8 mouse cellular contexts compared by ENCODE assay signal in the genomic region with DNA sequence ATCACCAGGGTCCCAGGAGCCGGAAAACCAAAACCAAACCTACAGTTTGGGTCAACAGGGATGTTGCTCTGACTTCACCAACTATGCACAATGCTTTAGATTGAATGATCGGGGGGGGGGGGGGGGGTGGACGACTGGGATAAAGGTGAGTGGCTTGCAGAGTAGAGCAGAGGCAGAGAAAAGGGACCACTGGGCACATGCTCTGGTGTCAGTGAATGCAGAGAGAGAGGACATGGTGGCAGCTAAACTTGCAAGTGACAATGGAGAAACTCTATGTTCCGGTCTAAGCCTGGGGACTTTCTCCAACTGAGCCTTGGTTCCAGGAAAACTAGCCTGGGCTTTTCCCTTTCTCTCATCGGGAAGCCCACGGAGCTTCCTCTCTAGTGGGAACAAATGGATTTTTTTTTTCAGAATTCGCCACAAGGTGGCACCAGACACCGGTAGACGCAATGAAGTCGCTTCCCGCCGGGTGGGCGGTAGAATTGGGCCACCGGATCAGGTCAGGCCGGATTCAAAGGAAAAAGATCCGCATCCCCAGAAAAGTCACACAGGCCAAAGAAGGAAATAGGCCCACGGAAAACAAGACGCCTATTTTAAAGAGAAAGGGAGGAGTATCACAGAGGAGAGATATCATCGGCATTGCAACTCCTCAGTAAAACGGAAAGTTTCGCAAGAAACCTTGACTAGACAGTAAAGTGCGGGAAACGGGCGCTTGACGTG. TPM values are rescaled to one million over a fixed set of nuclear protein-coding genes. Genes with fewer than 3 reads are reported as not detected.
DNase-seq lines count a peak whose midpoint lies in the region; ATAC-seq and TF ChIP-seq lines count a peak whose summit lies in the region.

No protein-coding gene starts in this region.

- peak overlapping the region; percentile 63 for H3K4me2 ChIP-seq in forebrain, embryonic 13.5 days
- peak overlapping the region; percentile 47 for H3K4me2 ChIP-seq in neural tube, embryonic 14.5 days (ENCODE audit: low read depth, low read length)

- no peak for TF ChIP-seq POLR2A in thymus, adult 2 months (IDR thresholded peaks at IDR 0.05; ENCODE audit: control insufficient read depth, extremely low read depth, insufficient read depth, low read length, poor library complexity)

- 7% methylated on average over 24 of the region's 25 CpGs for WGBS in forebrain, embryonic 13.5 days
- WGBS in large intestine, adult 2 months, result 4% methylated on average over 25 of the region's 25 CpGs
- WGBS in neural tube, embryonic 14.5 days, result 9% methylated on average over 25 of the region's 25 CpGs
- WGBS in thymus, adult 2 months, result 5% methylated on average over 25 of the region's 25 CpGs

- TF ChIP-seq CTCF in thymus, adult 2 months (IDR thresholded peaks at IDR 0.05; ENCODE audit: borderline replicate concordance, control insufficient read depth, extremely low read depth, insufficient read depth, low read length, poor library complexity), result peak; percentile 92

- peaks cover 5% of the 10 kb centered on the region; the same call in 1 of the 2 replicates for H3K4me1 ChIP-seq in forebrain, embryonic 13.5 days
- H3K4me1 ChIP-seq in neural tube, embryonic 14.5 days (ENCODE audit: control insufficient read depth, insufficient read depth, low read length), result no peaks in the 10 kb centered on the region
- peaks cover 36% of the 10 kb centered on the region for H3K4me1 ChIP-seq in thymus, adult 2 months (replicated peaks; ENCODE audit: control insufficient read depth, insufficient read depth, low read length)

- peak; percentile 75 for DNase-seq in ES-CJ7 (ENCODE audit: low read depth, low spot score)
- DNase-seq in heart, postnatal 14 days, result peak; percentile 84 to 90
- peak; percentile 57 for DNase-seq in large intestine, adult 2 months (ENCODE audit: low read depth, low spot score)
- DNase-seq in lung, adult 18-20 months, result peak; percentile 70 to 85
- DNase-seq in thymus, adult 2 months, result peak; percentile 81

- H3K27me3 ChIP-seq in forebrain, embryonic 13.5 days, result no peaks in the 10 kb centered on the region
- no peaks in the 10 kb centered on the region for H3K27me3 ChIP-seq in neural tube, embryonic 14.5 days (ENCODE audit: control insufficient read depth, insufficient read depth, low read length)
- no peaks in the 10 kb centered on the region for H3K27me3 ChIP-seq in thymus, adult 2 months (ENCODE audit: control insufficient read depth, insufficient read depth, low read length)

- no peak overlapping the region for H3K27ac ChIP-seq in forebrain, embryonic 13.5 days
- H3K27ac ChIP-seq in neural tube, embryonic 14.5 days (ENCODE audit: low read depth, low read length), result no peak overlapping the region
- peak overlapping the region; percentile 73; the same call in 1 of the 2 replicates for H3K27ac ChIP-seq in thymus, adult 2 months (ENCODE audit: control insufficient read depth, insufficient read depth, low read length)

- peaks cover 13% of the 10 kb centered on the region; the same call in 1 of the 2 replicates for H3K36me3 ChIP-seq in forebrain, embryonic 13.5 days (ENCODE audit: poor library complexity, severe bottlenecking)
- H3K36me3 ChIP-seq in neural tube, embryonic 14.5 days (ENCODE audit: control insufficient read depth, insufficient read depth, low read length), result no peaks in the 10 kb centered on the region
- no peaks in the 10 kb centered on the region for H3K36me3 ChIP-seq in thymus, adult 2 months (ENCODE audit: control insufficient read depth, insufficient read depth, low read length)

- peak overlapping the region; percentile 35 for H3K4me3 ChIP-seq in forebrain, embryonic 13.5 days
- H3K4me3 ChIP-seq in neural tube, embryonic 14.5 days (ENCODE audit: low read depth, low read length), result peak overlapping the region; percentile 24; the same call in 1 of the 2 replicates
- H3K4me3 ChIP-seq in thymus, adult 2 months (ENCODE audit: control insufficient read depth, insufficient read depth, low read length), result peak overlapping the region; percentile 51

- H3K9me3 ChIP-seq in forebrain, embryonic 13.5 days (replicated peaks), result no peaks in the 10 kb centered on the region
- no peaks in the 10 kb centered on the region for H3K9me3 ChIP-seq in neural tube, embryonic 14.5 days (ENCODE audit: control insufficient read depth, low read length)

- intact Hi-C loops in heart, postnatal 14 days (cut with DNase I), result loop anchor here (1.0 to 5.0 kb wide), 5 partner anchors 39 to 703 kb away; partner anchors contain the start of gene Nck1

- peak overlapping the region; percentile 43 for H3K9ac ChIP-seq in forebrain, embryonic 13.5 days
- H3K9ac ChIP-seq in neural tube, embryonic 14.5 days (replicated peaks; ENCODE audit: low read depth, low read length), result no peak overlapping the region

- peak; percentile 45; the same call in 1 of the 2 replicates for ATAC-seq in cerebellum, adult (ENCODE audit: insufficient number of reproducible peaks, low FRiP score, low TSS enrichment)
- peak; percentile 51 for ATAC-seq in forebrain, embryonic 13.5 days
- ATAC-seq in neural tube, embryonic 14.5 days (ENCODE audit: low read depth), result peak; percentile 56

RNA-seq across cellular contexts. Expression of gene Il20rb, which starts 32.5 kb away (rescaled TPM):
- 0.66 and 0.76 TPM in 2 replicates for polyA plus RNA-seq in forebrain, embryonic 13.5 days (2015; fragmentation: Nextera tagmentation; extraction: Ambion mirVana)
- 1 to 10 TPM; 1.2 to 1.6 TPM for total RNA-seq in heart, postnatal 14 days (2021)
- polyA plus RNA-seq in large intestine, adult 2 months (2012; rRNA removed), result 1.3 and 2.0 TPM in 2 replicates
- polyA plus RNA-seq in neural tube, embryonic 14.5 days (2014; fragmentation: Nextera tagmentation; extraction: Ambion mirVana), result 0.32 and 1.1 TPM in 2 replicates
- polyA plus RNA-seq in thymus, adult 2 months (2012; rRNA removed), result 8.0 and 8.3 TPM in 2 replicates
